Mouse (Mus musculus): ENCODE measurements around the gene Tmem167b. TPM values are rescaled to one million over a fixed set of nuclear protein-coding genes. Genes with fewer than 3 reads are reported as not detected.
A peak's percentile ranks its signal among the peaks of the same experiment; 100 is the strongest.
"Not testable (repeated sequence)": the region's sequence is repeated elsewhere in the genome, so short reads cannot be mapped to it uniquely, and the experiment has no call there.

Gene Tmem167b
- polyA plus RNA-seq, 1 experiment from 2014 or later = 41.1 TPM

DNA sequence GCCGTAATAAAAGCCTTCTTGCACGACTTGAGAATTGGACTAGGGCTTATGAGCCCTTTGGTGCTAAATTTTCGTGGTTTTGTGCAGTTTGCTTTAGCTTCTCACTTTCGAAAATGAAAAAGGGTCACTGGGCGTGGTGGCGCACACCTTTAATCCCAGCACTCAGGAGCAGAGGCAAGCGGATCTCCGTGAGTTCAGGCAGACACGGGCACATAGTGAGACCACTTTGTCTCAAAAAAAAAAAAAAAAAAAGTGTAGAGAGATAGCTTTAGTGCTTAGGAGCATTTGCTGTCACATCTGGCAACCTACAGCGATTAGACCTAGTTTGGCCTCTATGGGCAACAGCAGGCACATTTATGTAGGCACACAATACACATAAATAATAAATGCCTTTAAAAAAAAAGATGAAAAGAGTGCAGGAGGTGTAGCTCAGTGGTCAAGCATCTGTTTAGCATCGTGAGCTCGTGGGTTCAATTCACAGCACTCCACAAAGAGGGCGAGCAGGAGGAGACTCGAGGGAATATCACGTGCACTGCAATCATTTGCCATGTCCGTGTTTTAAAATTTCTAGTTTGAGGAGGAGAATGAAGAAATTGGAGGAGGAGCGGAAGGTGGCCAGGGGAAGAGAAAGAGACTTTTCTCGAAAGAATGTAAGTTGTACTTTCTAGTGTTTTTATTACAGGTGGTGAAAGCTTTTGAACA lies 10.2 kb upstream of the Tmem167b start:
- ATAC-seq (ENCODE audit: insufficient number of reproducible peaks, insufficient read depth, low FRiP score, low read depth) = no peak
- Histone ChIP-seq H3K4me2 (replicated peaks; ENCODE audit: low read depth, low read length) (peak overlapping the region; percentile 59), H3K9ac (replicated peaks; ENCODE audit: low read depth, low read length) (peak overlapping the region; percentile 49; the same call in 1 of the 2 replicates), H3K4me1 (ENCODE audit: control insufficient read depth, insufficient read depth, low read length) (0 out of 2 replicates have a peak, but pooled peaks cover 2% of the 10 kb centered on the region), H3K27ac (ENCODE audit: low read length) (no peak overlapping the region), H3K27me3 (ENCODE audit: control insufficient read depth, insufficient read depth, low read length) (no peaks in the 10 kb centered on the region), H3K4me3 (ENCODE audit: low read depth, low read length) (peak overlapping the region; percentile 50), H3K9me3 (ENCODE audit: control insufficient read depth, low read depth, low read length) (no peaks in the 10 kb centered on the region), H3K36me3 (ENCODE audit: control insufficient read depth, insufficient read depth, low read length) (no peaks in the 10 kb centered on the region)
- 52% methylated on average over 18 of the region's 18 CpGs for WGBS

DNA sequence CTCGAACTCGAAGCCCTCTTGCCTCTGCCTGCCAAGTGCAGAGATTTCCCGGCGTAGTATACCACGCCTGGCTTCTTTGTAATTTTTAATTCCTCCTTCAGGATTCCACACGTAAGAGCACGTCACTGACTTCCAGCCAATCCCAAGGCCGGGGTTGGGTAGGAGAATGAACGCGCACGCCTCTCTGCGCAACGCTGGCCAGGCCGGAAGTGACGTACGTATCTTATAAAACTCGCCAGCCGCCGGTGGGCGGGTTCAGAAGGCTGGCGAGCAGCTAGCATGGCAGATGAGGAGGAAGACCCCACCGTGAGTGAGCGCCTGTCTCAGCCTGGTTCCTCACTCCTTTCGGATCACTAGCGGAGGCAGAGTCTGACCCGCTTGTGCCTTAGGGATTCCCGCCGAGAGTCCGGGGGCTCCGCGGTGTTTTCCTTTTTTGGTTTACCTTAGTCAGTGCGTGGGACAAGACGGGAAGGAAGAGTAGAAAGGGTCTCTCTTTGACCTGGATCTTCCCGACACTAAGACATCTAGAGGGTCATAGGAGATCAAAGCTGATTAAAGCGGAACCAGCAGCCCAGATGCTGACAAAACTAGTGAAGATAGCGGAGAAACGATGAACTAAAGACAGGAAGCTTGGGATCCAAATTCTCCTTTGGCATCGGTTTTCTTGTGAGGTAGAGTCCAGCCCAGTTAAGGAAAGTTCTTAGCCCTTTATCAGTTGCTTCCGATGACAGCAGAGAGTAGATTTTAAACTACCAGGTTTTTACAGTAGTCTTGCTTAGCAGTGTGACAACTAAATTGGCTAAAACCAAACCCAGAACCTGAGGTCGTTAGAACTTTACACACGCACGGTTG lies 9.4 kb upstream of the Tmem167b start, which contains the start of gene Taf13:
TSS of gene Taf13 (plus strand) at position 256 of the 852 bp plus-strand sequence.
- 2% methylated on average over 42 of the region's 42 CpGs for WGBS
- H3K4me2 ChIP-seq (replicated peaks; ENCODE audit: low read depth, low read length) = peak within 1 kb of the TSS; percentile 59
- ATAC-seq (ENCODE audit: insufficient number of reproducible peaks, insufficient read depth, low FRiP score, low read depth) = peak; percentile 99
- no peaks in the 10 kb centered on the region for H3K9me3 ChIP-seq (ENCODE audit: control insufficient read depth, low read depth, low read length)
- 0 out of 2 replicates have a peak, but pooled peaks cover 2% of the 10 kb centered on the region for H3K4me1 ChIP-seq (ENCODE audit: control insufficient read depth, insufficient read depth, low read length)
- H3K36me3 ChIP-seq (ENCODE audit: control insufficient read depth, insufficient read depth, low read length) = no peaks in the 10 kb centered on the region
- peak within 1 kb of the TSS; percentile 2; the same call in 1 of the 2 replicates for H3K27ac ChIP-seq (ENCODE audit: low read length)
- no peaks in the 10 kb centered on the region for H3K27me3 ChIP-seq (ENCODE audit: control insufficient read depth, insufficient read depth, low read length)
- H3K4me3 ChIP-seq (ENCODE audit: low read depth, low read length) = peak within 1 kb of the TSS; percentile 50
- H3K9ac ChIP-seq (replicated peaks; ENCODE audit: low read depth, low read length) = peak within 1 kb of the TSS; percentile 49

DNA sequence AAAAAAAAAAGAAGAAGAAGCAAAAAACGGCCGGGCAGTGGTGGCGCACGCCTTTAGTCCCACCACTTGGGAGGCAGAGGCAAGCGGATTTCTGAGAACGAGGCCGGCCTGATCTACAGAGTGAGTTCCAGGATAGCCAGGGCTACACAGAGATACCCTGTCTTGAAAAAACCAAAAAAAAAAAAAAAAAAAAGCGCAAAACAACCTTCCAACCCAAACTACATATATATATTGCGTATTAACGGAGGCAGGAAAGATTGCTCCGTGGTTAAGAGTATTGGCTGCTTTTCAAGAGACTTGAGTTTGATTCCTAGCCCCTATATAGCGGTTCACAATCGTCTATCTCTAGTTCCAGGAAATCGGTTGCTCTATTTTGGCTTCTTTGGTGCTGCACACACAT lies 8.5 kb upstream of the Tmem167b start:
- Histone ChIP-seq H3K4me1 (ENCODE audit: control insufficient read depth, insufficient read depth, low read length) (0 out of 2 replicates have a peak, but pooled peaks cover 2% of the 10 kb centered on the region), H3K4me3 (ENCODE audit: low read depth, low read length) (no peak overlapping the region), H3K27me3 (ENCODE audit: control insufficient read depth, insufficient read depth, low read length) (no peaks in the 10 kb centered on the region), H3K9ac (replicated peaks; ENCODE audit: low read depth, low read length) (no peak overlapping the region), H3K4me2 (replicated peaks; ENCODE audit: low read depth, low read length) (peak overlapping the region; percentile 59; the same call in 1 of the 2 replicates), H3K9me3 (ENCODE audit: control insufficient read depth, low read depth, low read length) (no peaks in the 10 kb centered on the region), H3K36me3 (ENCODE audit: control insufficient read depth, insufficient read depth, low read length) (no peaks in the 10 kb centered on the region), H3K27ac (ENCODE audit: low read length) (no peak overlapping the region)
- ATAC-seq (ENCODE audit: insufficient number of reproducible peaks, insufficient read depth, low FRiP score, low read depth) = no peak
- 85% methylated on average over 14 of the region's 14 CpGs for WGBS

DNA sequence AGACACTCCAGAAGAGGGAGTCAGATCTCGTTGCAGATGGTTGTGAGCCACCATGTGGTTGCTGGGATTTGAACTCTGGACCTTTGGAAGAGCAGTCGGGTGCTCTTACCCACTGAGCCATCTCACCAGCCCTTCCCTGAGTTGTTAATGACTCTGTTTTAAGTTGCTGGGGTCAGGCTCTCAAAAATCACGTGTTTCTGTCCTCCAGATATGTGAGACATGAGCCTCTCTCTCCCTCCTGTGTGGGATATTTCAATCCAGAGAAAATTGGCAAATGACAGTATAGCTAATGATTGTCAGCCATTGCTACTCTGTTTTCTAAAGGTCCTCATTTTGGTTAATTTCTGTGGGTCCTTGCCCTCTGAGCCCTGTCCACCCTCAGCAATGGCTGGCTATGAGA lies 7.4 kb upstream of the Tmem167b start:
- not testable (repeated sequence) for H3K4me3 ChIP-seq (ENCODE audit: low read depth, low read length); H3K9me3 ChIP-seq (ENCODE audit: control insufficient read depth, low read depth, low read length); H3K27ac ChIP-seq (ENCODE audit: low read length); H3K9ac ChIP-seq (replicated peaks; ENCODE audit: low read depth, low read length); H3K4me2 ChIP-seq (replicated peaks; ENCODE audit: low read depth, low read length); H3K27me3 ChIP-seq (ENCODE audit: control insufficient read depth, insufficient read depth, low read length); ATAC-seq (ENCODE audit: insufficient number of reproducible peaks, insufficient read depth, low FRiP score, low read depth); H3K4me1 ChIP-seq (ENCODE audit: control insufficient read depth, insufficient read depth, low read length); H3K36me3 ChIP-seq (ENCODE audit: control insufficient read depth, insufficient read depth, low read length)
- WGBS = 46% methylated on average over 3 of the region's 3 CpGs

DNA sequence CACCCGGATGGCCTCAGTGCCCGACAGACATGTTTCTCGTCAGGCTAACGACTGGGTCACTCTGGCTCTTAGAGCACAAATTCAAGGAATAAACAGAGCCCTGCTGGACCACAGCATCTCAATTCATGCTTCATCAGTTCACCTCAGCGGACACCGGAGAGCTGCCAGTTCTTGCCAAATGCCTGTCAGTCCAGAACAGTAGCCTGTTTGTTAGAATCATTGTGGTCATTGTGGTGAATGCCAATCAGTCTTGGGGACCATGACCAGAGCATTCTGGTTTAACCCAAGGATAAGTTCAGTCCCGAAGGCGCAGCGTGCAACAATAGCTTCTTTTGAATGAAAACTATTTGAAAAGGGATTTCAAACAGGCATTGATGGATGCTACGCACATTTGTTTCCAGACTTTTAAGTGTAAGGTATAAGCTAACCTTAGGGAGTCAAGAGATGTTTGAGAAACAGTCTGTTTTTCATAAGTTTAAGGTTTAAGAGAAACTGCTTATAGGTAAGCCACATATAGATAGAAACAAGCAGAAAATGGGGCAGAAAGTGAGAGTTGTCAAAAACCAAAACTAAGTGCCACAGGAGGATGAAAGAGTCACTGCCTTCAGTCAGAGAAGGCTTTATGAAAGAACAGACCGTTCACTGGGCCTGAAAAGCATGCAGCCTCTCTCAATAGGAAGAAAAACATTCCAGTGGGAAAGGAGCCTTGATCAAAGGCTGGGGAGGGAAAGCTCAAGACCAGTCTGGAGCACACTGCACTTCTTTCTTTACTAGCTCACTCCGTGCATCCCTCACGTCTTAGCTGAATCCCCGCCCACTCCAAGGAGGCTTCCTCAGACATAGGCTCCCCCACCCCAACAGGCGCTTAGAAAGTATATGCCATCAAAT lies 6.0 kb upstream of the Tmem167b start:
- ATAC-seq (ENCODE audit: insufficient number of reproducible peaks, insufficient read depth, low FRiP score, low read depth) = no peak
- Histone ChIP-seq H3K27ac (ENCODE audit: low read length) (peak overlapping the region; percentile 2; the same call in 1 of the 2 replicates), H3K4me3 (ENCODE audit: low read depth, low read length) (no peak overlapping the region), H3K27me3 (ENCODE audit: control insufficient read depth, insufficient read depth, low read length) (no peaks in the 10 kb centered on the region), H3K4me1 (ENCODE audit: control insufficient read depth, insufficient read depth, low read length) (0 out of 2 replicates have a peak, but pooled peaks cover 2% of the 10 kb centered on the region), H3K4me2 (replicated peaks; ENCODE audit: low read depth, low read length) (no peak overlapping the region), H3K36me3 (ENCODE audit: control insufficient read depth, insufficient read depth, low read length) (no peaks in the 10 kb centered on the region), H3K9ac (replicated peaks; ENCODE audit: low read depth, low read length) (no peak overlapping the region), H3K9me3 (ENCODE audit: control insufficient read depth, low read depth, low read length) (no peaks in the 10 kb centered on the region)
- WGBS = 48% methylated on average over 15 of the region's 15 CpGs

DNA sequence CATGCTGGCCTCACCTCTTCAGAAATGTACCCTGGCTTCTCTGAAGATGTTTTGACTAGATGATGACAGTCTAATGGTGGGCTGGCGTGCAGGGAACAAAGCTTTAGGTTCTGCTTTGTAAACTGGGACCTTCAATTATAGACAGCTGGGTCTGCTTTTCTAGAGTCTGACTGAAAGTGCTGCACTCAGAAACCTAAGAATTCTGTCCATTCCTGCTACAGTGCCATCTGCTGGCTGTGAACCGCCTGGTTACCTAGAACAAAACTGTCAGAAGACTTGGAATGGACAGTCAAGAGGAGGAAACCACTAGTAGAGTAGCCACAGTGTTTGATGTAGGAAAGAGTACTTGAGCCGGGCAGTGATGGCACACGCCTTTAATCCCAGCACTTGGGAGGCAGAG lies 1.0 kb upstream of the Tmem167b start:
- WGBS = 5% methylated on average over 4 of the region's 4 CpGs
- 0 out of 2 replicates have a peak overlapping the region, but pooled peaks have one; percentile 11 for H3K9ac ChIP-seq (replicated peaks; ENCODE audit: low read depth, low read length)
- H3K4me3 ChIP-seq (ENCODE audit: low read depth, low read length) = peak overlapping the region; percentile 50
- H3K27ac ChIP-seq (ENCODE audit: low read length) = peak overlapping the region; percentile 86
- H3K4me1 ChIP-seq (ENCODE audit: control insufficient read depth, insufficient read depth, low read length) = peaks cover 7% of the 10 kb centered on the region; the same call in 1 of the 2 replicates
- no peaks in the 10 kb centered on the region for H3K9me3 ChIP-seq (ENCODE audit: control insufficient read depth, low read depth, low read length)
- peaks cover 19% of the 10 kb centered on the region; the same call in 1 of the 2 replicates for H3K36me3 ChIP-seq (ENCODE audit: control insufficient read depth, insufficient read depth, low read length)
- peak overlapping the region; percentile 76 for H3K4me2 ChIP-seq (replicated peaks; ENCODE audit: low read depth, low read length)
- ATAC-seq (ENCODE audit: insufficient number of reproducible peaks, insufficient read depth, low FRiP score, low read depth) = no peak
- no peaks in the 10 kb centered on the region for H3K27me3 ChIP-seq (ENCODE audit: control insufficient read depth, insufficient read depth, low read length)

DNA sequence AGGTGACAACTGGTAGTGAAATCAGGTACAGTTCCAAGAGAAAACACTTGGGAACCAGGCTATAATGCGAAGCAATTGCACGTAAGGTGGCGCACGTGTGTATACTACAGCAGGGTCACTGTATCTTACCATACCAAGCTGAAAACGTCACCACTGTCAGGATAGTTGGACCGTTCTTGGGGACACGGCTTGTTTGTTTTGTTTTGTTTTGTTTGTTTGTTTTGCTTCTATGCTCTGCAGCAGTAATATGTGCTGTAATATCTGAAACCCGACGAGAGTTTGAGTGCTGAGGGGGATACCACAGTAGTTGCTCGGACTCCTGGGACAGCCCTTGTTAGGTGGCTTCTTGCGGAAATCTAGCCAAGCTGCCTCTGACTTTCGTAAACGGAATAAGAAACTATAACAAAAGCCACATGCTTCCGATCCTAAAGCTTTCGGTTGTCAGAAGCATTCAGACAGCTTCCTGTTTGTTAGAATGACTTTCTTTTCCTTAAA lies 558 bp upstream of the Tmem167b start:
- Histone ChIP-seq H3K36me3 (ENCODE audit: control insufficient read depth, insufficient read depth, low read length) (peaks cover 24% of the 10 kb centered on the region), H3K27ac (ENCODE audit: low read length) (peak overlapping the region; percentile 86), H3K27me3 (ENCODE audit: control insufficient read depth, insufficient read depth, low read length) (no peaks in the 10 kb centered on the region), H3K4me3 (ENCODE audit: low read depth, low read length) (peak overlapping the region; percentile 50), H3K9me3 (ENCODE audit: control insufficient read depth, low read depth, low read length) (no peaks in the 10 kb centered on the region), H3K4me1 (ENCODE audit: control insufficient read depth, insufficient read depth, low read length) (peaks cover 7% of the 10 kb centered on the region; the same call in 1 of the 2 replicates), H3K9ac (replicated peaks; ENCODE audit: low read depth, low read length) (peak overlapping the region; percentile 11; the same call in 1 of the 2 replicates), H3K4me2 (replicated peaks; ENCODE audit: low read depth, low read length) (peak overlapping the region; percentile 76)
- 8% methylated on average over 15 of the region's 15 CpGs for WGBS
- peak; percentile 50; the same call in 1 of the 2 replicates for ATAC-seq (ENCODE audit: insufficient number of reproducible peaks, insufficient read depth, low FRiP score, low read depth)
